Mouse (Mus musculus) adrenal gland, adult 8-10 months (tissue): ENCODE results near the gene Ngb. TPM values are rescaled to one million over a fixed set of nuclear protein-coding genes. Genes with fewer than 3 reads are reported as not detected.
A peak's percentile ranks its signal among the peaks of the same experiment; 100 is the strongest.

Experiments
- DNase-seq: peaks from one replicate; pipeline ENCODE4 v3.0.0; 2022
- total RNA-seq, 4 experiments: library from RNA; stranded (reverse); gene quantifications; 2 replicates each; pipeline ENCODE4 v1.2.4; 2022

Gene Ngb
- 1 to 10 TPM; 3.8 to 6.8 (median 5.4) TPM for total RNA-seq

DNA sequence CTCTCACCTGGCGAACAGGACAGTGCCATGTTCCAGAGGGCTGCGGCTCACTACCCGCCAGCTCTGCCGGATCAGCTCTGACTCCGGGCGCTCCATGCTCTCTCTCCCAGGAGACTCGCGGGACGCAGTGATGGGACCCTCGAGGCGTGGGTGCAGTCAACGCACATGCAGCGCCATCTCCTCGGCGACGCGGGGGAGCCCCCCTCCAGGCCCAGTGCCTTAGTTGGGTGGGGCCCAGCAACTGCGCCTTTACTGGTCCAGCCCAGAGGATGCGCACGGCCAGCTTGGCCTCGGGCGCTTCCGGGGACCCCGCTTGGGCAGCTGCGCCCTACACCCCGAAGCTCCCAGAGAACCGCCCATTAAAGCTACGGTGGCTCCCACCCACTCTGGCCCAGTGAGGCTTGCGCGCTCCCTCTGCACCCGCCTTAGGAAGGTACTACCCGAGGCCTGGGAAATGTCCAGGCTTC, at the start of gene Ngb:
Ngb (minus strand) TSS at position 375 of the 467 bp plus-strand sequence.
- DNase-seq = no peak

DNA sequence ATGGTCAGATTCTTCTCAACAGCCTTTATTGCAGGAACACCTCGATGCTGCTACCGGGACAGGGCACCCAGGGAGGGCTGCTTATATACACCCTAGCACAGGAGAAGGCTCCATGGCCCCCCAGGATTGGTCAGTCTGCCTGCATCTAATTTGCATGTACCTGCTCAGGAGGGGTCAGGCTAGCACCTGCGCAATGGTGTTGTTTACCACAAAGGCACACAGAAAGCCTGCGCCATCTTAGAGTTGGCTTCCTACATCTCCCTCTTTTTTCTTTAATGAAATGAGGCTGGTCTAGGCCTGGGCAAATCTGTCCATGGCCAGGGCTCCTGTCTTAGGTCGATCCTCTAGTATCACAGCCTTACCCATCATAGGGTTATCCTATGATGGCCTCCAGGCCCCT, 47.1 kb upstream of the Ngb start:
- no peak for DNase-seq

DNA sequence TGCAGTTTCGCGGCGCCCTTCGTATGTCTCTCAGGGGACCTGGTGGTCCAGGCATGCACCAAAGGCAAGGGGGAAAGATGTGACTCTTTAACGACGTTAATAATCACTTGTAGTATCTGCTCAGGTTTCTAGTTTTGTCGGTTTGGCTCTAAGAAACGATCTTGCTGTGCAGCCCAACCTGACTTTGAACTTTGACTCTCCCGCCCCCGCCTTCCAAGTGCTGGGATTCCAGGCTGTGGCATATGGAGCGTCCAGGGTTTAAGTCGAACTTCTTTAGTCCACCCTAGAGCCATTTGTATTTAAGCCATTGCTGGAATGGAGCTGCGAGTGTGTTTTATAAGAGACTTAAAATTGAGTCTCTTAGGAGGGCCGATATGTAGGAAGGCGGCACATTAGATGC, 45.8 kb upstream of the Ngb start:
- no peak for DNase-seq

DNA sequence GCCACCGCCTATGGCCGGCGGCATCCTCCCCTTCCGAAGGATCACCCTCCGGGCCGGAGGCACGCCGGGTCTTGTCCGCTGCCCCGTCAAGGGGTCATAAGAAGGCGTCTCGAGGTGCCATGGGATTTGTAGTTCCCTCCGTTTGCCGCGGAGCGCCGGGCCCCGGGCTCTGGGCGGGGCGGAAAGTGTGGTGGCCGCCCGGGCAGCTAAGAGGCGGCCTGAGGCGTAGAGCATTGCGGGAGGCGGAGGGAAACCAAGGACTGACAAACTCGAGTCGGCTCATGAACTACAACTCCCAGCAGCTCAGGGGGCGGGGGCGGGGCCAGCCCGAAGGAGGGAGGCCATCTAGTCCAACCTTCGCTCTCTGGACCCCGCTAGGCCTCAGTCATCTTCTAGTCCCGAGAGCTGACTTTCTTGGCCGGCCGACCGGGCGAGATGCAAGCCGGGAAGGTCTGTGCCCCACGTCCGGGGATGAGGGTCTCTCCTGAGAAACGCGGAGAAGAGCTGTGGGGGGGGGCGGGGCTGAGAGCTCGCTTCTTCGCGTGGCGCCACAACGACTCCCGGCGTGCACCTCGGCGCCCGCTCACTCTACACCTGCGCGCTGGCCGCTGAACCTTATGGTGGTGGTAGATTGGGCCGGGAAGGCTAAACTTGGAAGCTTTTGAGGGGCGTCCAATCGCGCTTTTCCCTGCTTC, 45.2 kb upstream of the Ngb start, which contains the start of gene Pomt2:
Pomt2 (minus strand) TSS at position 574 of the 695 bp plus-strand sequence.
- peak; percentile 96 for DNase-seq

DNA sequence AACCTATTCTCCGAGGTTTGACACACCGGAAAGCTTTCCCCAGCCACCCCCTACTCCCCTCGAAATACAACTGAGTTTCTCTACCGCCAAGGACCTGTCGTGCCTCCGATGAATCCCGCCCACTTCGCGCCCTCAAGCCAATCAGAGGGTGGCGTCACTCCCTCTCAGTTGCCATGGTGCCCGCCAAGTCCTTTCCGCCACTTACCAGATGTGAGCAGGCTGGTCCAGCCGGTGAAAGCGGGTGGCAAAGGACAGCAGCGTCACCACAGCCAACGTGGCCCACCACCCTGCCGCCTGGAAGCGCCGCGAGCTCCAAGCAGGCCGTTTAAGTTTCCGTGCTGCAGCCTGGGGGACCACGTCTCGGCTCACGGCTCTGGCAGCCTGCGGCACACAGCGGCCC, 44.6 kb upstream of the Ngb start, which contains the start of gene Gstz1:
Gstz1 (plus strand) TSS at position 200 of the 400 bp plus-strand sequence.
- peak; percentile 87 for DNase-seq

DNA sequence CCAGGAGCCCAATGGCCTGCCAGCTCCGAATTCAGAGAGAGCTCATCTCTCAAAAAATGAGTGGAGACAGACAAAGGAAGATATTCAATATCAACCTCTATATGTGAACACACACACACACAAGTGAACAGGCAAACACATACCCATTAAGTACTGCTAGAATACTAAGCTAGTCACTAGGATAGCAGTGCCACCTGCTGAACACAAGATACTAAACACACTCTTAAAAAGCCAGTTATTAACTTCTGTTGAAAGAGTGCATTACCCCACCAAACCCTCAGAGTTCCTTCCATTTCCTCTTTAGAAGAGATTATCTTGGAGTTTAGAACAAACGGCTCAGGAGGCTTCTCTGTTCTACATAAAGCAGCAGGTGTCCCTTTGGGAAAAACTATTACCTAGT, 39.8 kb upstream of the Ngb start:
- DNase-seq = no peak

DNA sequence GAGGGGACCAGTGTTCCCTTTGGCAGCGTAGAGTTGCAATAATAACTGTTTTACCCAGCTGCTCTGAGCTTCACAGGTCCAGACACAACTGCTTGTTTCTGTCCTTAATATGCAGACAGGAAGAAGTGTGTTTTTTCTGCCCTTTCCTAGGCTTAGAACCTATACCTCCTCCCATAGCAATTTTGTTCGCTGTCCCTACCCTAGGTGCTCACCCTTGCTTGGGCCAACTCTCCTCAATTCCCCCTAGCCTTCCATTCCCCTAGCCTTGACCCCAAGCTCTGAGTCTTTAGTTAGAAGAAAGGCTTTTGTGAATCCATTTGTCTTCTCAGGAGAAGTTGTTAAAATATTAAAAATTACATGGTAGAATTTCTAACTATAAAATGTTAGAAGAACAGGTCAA, 36.4 kb upstream of the Ngb start:
- no peak for DNase-seq

DNA sequence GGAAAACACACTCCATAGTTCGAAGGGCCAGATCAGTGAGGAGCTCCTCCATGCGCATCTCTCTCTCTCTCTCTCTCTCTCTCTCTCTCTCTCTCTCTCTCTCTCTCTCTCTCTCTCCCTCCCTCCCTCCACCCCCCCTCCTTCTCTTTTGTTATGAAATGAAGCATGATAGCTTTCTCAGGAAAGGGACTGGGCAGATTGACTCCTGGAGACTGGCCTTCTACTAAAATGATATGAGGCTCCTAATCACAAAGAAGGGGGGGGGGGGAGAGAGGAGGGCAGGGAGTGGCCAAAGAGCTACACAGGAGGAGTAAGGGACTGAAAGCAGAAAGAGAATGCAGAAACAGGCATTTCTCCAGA, 36.0 kb upstream of the Ngb start:
- DNase-seq = no peak

DNA sequence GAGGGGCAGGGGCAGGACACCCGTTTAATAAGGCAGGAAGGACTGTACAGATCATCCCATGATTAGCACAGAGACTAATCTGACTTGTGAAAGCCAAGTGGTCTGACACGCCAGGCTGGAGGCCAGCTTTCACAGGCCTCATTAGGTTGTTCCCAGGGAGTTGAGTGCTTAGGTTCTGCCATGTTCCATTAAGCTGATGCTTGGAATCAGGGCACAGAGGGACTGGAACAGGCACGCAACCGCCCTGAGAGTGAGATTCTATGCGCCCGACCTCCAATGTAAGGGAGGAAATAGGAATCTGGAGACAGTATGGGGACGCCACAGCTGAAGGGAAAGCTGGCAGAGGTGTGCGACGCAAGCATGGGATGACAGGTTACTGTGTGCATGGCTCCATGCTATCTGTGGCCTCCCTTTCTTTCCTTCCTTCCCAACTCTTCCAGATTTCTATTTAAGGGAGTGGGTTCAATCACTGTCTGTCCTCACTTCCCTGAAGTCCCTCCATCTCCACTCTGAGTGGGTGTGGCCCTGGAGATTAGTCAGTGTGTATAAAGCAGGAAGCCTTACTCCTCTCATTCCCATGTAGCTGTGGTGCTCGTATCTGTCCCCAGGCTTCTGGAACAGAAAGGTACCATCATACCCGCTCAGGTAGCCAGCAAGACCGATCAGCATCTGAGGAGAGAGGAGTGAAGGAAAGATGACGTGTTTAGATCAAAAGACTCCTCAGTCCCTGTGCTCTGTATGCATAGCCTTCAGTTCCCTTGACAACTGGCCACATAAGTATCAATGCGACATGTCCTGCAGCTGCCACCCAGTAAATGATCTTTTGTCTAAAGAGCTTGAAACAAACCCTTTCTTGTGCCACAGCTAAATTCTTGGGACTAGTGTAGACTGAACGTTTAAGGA, 35.4 kb upstream of the Ngb start:
- DNase-seq = no peak

DNA sequence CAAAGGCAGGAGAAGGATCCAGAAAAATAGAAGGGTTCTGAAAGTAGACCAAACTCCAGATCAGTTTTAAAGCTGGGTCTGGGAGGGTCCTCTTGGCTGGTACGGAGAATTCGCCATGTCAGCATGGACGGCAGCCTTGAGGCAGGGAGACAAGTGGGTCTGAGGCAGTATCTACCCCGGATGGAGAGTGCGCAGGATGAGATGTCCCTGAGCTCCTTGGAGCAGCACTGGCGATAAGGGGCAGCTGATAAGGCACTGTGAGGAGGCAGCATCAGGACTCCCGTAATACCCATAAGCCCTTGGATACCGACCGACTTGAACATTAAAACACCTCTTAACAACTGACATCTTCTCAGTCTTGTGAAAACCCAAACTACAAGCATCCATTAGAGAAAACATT, 30.4 kb upstream of the Ngb start:
- DNase-seq = no peak

DNA sequence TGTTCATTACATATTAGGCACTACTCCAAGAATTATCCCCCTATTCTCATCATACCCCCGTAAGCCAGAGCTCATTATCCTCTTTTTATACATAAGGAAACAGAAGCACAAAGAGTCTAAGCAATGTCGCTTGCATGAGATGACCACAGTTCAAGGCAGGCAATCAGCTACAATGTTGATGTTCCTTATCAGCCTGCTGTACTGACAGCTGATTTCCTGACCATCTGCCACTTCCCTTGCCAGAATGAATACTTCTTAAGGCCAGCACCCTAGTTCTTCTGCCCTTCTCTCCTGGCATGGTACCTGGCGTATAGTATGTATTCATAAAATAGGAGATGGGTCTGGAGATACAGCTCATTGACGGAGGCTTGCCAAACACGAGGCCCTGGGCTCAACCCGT, 29.9 kb upstream of the Ngb start:
- no peak for DNase-seq

DNA sequence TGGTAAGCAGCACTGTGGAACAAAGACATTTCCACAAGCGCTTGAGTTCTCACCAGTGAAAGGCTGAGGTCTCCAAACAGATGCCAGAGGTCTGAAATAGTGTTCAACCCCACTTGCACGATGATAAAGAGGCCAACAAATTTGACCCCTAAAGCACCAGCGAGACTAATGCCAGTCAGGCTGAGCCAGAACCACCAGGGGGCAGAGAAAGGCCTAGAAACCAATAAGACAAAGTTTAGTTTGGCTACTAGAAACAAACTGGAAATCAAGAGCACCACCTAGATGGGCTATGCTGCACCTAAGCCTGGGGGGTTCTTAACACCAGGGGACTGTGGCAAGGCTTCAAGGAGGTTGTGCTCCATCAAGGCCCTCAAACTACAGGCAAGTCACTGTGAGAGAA, 29.3 kb upstream of the Ngb start:
- no peak for DNase-seq

DNA sequence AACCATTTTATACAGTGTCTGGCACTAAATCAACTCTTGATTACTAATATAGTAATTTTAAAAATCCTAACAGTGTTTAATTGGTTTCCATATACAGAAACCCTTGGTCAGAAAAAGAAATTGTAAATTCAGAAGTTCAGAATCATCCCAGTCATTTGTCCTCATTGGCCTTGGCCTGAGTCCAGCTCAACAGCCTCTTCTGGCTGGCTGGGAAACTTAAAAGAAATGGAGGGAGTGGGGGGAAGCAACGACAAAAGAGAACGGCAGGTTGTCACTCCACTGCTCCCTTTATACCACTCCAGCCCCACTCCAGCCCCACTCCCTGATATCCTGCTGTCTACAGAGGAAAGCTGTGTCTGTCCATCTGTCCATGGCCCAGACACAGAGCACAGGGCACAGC, 28.8 kb upstream of the Ngb start:
- DNase-seq = no peak

DNA sequence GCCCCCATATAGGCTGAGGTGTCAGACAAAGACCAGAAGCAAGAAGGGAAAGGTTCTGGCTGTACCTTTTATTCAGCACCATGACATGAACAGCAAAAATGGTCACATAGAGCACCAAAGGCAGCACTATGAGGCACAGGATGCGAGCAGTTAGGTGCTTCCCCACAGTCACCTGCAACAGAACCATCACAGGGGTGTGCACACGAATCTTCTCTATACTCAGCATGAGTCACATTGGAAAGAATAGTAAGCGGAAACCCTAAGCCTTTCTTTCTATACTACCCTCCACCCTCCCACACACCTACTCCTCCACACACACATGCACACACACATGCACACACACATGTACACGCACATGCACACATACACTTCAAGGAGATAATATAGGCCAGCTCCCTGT, 27.9 kb upstream of the Ngb start:
- DNase-seq = no peak

DNA sequence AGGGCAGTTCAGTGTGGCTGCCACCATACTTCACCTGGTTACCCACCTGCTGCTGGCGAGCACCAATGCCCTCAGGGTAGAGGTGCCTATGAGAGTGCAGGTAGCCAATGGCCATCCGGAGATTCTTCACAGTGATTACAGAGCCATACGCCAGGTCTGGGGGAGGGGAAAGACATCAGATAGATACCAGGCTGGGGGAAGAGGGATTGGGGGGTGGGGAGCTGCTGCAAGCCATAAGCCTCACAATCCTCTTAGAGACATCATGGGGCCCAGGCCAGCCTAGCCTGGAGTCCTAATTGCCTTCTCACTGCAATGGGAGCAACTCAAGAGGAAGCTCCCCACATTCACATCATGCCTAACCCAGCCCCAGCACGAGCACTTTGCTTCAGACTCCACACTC, 24.9 kb upstream of the Ngb start:
- DNase-seq = no peak

DNA sequence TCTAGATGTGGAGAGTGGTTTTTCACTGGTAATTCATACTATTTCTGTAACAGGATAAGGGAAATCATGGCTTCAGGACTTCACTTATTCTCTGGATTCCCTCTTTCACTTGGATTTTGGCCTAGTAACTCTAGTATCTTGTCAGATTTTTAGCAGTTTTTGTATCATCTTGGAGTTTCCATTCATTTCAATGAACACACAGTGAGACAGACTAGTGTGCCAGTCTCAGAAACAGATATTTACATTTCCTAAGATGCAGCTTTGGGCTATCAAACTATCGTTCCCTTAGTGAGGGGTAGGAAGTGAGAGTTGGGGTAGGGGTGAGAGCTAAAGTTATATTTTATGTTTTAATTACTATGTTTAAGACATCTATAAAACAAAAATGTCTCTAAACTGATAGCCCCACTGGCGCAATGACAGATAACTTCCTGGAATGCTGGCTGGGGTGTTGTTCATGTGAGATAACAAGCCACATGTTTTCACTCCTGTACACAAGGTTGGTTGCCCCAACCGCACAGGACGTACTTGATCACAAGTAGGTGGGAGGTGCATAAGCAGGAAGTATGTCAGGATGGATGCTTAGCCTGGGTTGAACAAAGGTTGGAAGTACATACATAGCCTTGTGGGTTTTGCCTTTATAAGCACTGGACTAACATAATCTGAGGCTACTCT, 19.7 kb upstream of the Ngb start:
- DNase-seq = no peak

DNA sequence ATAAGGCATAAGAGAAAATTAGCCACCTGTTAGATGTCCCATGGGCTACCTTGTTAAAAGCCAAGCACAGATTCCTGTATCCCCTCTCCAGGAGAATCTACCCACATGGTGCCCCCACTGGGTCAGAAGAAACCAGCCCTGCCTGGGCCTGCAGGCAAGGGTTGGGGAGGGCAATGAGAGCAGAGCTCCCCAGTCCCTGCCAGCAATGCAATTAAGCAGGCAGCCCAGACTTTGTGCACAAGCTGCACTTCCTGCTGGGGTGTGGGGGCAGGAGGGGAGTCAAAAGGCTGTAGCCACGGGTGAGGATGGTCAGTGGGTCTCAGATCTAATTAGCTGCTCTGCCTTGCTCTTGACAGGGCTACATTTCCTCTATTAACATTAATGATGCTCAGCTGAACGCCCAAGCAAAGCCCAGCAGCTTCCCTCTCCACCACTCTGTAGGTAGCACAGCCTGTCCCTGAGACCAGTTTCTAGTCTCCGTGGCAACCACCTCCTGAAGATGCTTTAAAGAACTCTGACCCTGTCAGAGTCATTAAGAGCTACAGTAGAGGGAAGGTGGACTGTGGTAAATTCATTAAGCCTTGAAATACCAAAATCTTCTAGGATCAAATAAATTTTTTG, 5.1 kb upstream of the Ngb start:
- no peak for DNase-seq

DNA sequence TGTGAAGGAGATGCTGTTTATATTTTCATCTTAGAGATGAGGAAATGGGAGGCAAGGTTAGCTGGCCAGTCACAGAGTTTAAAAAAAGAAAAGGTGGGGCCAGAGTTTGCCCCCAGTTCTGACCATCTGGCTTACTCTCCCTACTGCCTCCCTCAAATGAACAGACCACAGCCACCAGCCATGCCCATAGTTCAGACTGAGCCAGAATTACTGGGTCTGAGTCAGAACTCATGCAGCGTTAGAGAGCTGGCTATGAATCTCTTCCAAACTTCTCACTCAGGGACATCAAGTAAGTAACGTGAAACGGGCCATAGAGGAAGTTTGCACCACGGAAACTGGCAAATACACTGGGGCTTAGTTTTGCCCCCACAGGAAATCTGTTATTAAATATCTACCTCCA, 2.5 kb upstream of the Ngb start:
- no peak for DNase-seq

DNA sequence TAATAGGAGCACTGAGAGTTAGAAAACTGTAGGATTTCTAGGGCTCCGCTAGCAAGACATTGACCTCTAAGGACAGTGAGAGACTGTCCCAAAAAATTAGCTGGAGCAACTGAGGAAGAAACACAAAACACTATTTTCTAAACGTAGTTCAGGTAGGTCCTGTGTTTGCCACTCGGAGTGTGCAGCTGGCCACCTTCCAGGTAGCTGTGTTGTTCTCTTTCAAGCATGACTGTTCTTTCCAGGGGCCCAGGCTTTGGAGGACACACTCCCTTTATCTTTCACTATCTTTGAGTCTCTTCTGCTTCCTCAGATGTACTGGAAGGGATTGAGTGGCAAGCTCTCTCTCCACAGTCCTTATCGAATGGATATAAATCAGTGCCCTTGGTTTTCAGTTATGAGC, 1.1 kb upstream of the Ngb start:
- no peak for DNase-seq

DNA sequence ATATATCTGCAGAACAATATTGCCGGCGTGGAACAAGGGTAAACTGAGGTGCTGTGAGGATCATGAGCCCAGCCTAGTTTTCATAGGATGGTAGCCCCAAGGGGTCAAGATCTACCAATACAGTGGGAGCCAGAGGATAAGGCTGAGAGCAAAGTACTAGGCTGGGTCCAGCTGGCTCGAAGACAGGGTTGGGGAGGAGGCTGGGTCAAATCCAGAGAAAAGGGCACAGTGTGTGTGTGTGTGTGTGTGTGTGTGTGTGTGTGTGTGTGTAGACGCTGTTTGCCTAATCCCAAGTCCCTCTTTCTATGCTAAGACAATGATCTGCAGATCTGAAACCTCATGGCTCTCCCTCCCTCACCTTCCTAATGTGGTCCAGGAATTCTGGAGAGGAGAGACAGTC, 2.0 kb downstream of the Ngb start:
- DNase-seq = no peak

DNA sequence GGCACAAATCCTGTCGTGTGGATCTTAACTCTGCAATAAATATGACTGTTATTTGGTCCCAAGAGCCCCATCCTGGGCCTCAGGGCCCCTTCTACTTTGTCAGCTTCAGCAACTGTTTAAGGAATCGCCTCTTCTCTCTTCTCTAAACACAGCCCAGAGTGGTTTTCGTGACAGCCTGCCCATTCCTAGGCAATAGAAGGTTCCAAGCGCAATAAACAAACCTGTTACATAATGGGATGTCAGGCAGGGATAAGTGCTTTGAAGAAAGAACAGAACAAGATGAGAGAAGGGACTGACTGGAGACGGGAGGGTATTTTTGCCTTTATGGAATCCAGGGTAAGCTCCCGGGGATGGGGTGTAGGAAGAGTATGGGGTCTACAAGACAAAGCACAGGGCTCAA, 8.7 kb downstream of the Ngb start:
- DNase-seq = no peak

DNA sequence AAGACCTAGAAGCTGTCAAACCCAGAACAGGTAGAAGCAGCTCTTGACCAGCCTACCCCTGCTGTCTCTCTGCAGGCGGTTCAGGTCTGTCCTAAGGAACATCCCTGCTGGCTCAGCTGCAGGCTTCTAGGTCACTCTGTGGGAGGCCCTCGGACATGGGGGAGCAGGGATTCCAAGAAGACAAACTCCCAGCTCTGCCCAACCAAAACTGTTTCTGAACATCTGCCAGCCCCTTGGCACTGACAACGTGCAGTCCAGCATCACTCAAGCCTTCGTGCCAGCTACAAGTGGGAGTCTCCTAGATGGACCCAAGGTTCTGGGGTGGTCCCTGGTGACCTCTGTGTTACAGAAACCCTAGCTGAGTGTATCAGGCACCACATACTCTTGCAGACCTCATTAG, 9.1 kb downstream of the Ngb start:
- no peak for DNase-seq

DNA sequence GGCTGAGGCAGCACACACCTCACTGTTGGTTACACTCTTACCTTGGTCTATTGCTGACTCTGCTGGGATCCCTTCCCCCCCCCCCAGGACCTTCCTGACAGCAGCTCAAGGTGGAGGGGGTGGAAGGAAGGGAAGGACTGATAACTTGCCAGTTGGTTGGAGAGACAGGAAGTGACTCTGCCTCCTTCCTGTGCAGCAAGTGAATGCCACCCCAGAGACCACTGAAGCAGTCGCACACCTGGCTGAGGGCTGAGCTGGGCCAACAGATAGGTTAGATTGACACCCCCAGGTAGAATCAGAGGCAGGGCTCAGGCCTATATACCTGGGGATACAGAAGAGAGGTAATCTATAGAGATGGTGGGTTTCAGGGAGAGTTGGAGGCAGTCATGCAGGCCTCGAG, 10.4 kb downstream of the Ngb start:
- DNase-seq = no peak
